Comparison of ENCODE assay signal across 16 mouse cellular contexts in the genomic region with DNA sequence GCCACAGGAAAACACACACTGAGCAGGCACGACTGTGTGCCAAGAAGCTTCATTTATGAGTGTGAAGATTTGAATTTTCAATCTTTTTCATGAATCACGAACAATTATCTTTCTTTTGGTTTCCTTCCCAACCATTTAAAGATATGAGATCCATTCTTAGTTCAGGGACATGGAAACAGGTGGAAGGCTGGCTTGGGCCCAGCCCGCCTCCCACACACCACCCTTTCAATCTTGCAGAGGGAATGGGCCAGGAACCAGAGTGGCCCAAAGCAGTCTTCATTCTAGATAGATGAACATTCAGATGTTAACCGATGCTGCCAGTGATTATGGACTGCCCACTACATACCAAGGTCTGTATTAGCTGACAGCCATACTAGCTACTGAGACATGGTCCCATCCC.
"Had no signal": no experiment of that assay in that cellular context is flagged by ENCODE, and none has a peak within 500 bp of the region (broad histone marks: within the 10 kb centered on the region; RNA-seq: fewer than 3 reads in every experiment).

No protein-coding gene starts in this region.

- H3K4me1 ChIP-seq: liver, embryonic 15.5 days; stomach, embryonic 15.5 days had no signal

- H3K4me3 ChIP-seq: limb, embryonic 10.5 days; liver, embryonic 15.5 days; midbrain, embryonic 15.5 days; neural tube, embryonic 12.5 days; stomach, embryonic 15.5 days had no signal

- H3K9me3 ChIP-seq: limb, embryonic 10.5 days; liver, embryonic 15.5 days; midbrain, embryonic 15.5 days; neural tube, embryonic 12.5 days; stomach, embryonic 15.5 days had no signal

- DNase-seq: kidney, adult 8-10 months; kidney, postnatal 25 days; layer of hippocampus, adult 9-11 months; lung, adult 2 months; lung, postnatal 36 days; thymus, adult 2 months; thymus, postnatal 25 days had no signal

- ATAC-seq: inflammation-experienced regulatory T-cells, adult 6 months; intestine, postnatal 0 days; lung, postnatal 0 days; midbrain, embryonic 15.5 days had no signal

- H3K36me3 ChIP-seq: limb, embryonic 10.5 days; liver, embryonic 15.5 days; neural tube, embryonic 12.5 days; stomach, embryonic 15.5 days had no signal

- H3K9ac ChIP-seq: liver, embryonic 15.5 days; midbrain, embryonic 15.5 days; neural tube, embryonic 12.5 days; stomach, embryonic 15.5 days had no signal

- H3K27me3 ChIP-seq: liver, embryonic 15.5 days; midbrain, embryonic 15.5 days; neural tube, embryonic 12.5 days; stomach, embryonic 15.5 days had no signal

- H3K4me2 ChIP-seq: liver, embryonic 11.5 days; liver, embryonic 15.5 days; midbrain, embryonic 15.5 days; neural tube, embryonic 12.5 days; stomach, embryonic 15.5 days had no signal

- H3K27ac ChIP-seq: liver, embryonic 15.5 days; midbrain, embryonic 15.5 days; neural tube, embryonic 12.5 days; stomach, embryonic 15.5 days had no signal
